Mouse (Mus musculus): ENCODE results near the gene Gm20878. TPM values are rescaled to one million over a fixed set of nuclear protein-coding genes. Genes with fewer than 3 reads are reported as not detected.

Gm20878 gene
- polyA plus RNA-seq (2012; rRNA removed; ENCODE audit: low replicate concordance): 1.9 and 4.2 TPM in 2 replicates

DNA sequence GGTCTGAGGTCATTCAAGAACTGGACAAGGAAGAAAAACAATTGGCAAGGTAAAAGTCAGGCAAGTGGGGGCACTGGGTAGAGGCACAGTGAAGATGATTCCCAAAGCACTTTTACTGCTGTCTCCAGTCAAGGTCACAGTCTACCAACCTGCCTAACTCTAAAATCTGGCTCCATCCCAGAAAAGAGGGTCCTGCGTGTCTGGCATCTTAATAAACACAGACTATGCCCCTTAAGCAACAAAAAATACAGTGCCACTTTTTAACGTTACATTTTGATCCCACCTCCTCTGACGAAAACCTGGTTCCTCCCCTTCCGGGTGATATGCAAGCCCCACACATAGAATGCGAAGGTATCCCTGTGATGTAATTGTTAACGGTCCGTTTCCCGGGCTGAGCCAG is at the start of gene Gm20878:
Gene Gm20878 (plus strand): TSS at position 301 of the 400 bp plus-strand sequence.

DNA sequence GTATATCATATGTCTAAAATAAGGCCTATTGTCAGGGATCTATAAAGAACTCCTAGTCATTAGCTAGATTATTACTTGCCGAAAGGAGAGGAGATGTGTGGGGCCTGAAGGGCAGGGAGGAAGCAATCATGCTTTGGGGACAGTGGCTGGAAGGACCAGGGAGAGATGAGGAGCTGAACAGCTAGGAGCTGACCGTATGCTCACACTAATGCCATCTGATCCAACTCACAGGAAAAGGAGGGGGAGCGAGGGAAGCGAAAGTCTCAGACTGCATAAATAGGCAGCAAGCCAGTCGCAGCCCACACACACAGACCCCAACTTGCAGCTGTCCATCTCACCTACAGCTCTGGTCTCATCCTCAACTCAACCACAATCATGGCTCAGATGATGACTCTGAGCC is 38.1 kb upstream of the Gm20878 start, which contains the start of gene Gm21541:
Gene Gm21541 (plus strand): TSS at position 301 of the 400 bp plus-strand sequence.

DNA sequence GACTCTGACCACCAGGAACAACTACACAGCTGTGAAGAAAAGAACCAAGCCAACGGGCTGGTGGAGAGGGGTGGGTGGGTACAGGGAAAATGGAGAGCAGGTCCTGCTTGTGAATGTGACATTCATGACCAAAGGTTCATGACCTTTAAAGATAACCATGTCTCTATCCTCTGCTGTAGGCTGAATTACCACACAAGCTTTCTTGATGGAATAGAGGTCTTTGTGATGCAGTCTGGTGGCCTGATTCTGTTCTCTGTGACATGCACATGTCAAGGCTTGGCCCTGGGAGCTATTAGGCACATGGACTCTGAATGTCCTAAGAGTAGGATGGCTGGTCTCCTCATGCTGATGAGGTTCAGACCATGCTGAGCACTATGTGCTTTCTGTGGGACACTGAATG is 24.4 kb downstream of the Gm20878 start, which contains the start of gene Fam205a4:
Gene Fam205a4 (plus strand): TSS at position 301 of the 400 bp plus-strand sequence.

Other genes with a start within 250 kb of the Gm20878 start
- gene Cntfr, start 244.5 kb upstream of the Gm20878 start, polyA plus RNA-seq (2012; rRNA removed; ENCODE audit: low replicate concordance): 15.1 and 23.7 TPM in 2 replicates
- gene Il11ra1, start 241.6 kb upstream of the Gm20878 start, polyA plus RNA-seq (2012; rRNA removed; ENCODE audit: low replicate concordance): 119 and 149 TPM in 2 replicates
- gene Rpp25l, start 228.0 kb upstream of the Gm20878 start, polyA plus RNA-seq (2012; rRNA removed; ENCODE audit: low replicate concordance): 42.2 and 67.4 TPM in 2 replicates
- 42.8 and 57.2 TPM in 2 replicates for gene Dctn3, start 218.4 kb upstream of the Gm20878 start, polyA plus RNA-seq (2012; rRNA removed; ENCODE audit: low replicate concordance)
- gene Arid3c, start 210.4 kb upstream of the Gm20878 start, polyA plus RNA-seq (2012; rRNA removed; ENCODE audit: low replicate concordance): not detected in 2 replicates
- 84.5 and 103 TPM in 2 replicates for gene Galt, start 186.3 kb upstream of the Gm20878 start, polyA plus RNA-seq (2012; rRNA removed; ENCODE audit: low replicate concordance)
- gene Sigmar1, start 185.4 kb upstream of the Gm20878 start, polyA plus RNA-seq (2012; rRNA removed; ENCODE audit: low replicate concordance): 166 and 179 TPM in 2 replicates
- 59.3 and 76.6 TPM in 2 replicates for gene Ccl27a, start 167.3 kb upstream of the Gm20878 start, polyA plus RNA-seq (2012; rRNA removed; ENCODE audit: low replicate concordance)
- gene Gm21541, start 38.0 kb upstream of the Gm20878 start, polyA plus RNA-seq (2012; rRNA removed; ENCODE audit: low replicate concordance): 6.3 and 8.0 TPM in 2 replicates
- 0.13 and 0.56 TPM in 2 replicates for gene Fam205a4, start 24.5 kb downstream of the Gm20878 start, polyA plus RNA-seq (2012; rRNA removed; ENCODE audit: low replicate concordance)
- gene Gm21093, start 93.2 kb downstream of the Gm20878 start, polyA plus RNA-seq (2012; rRNA removed; ENCODE audit: low replicate concordance): 0.08 TPM in 1 of 2 replicates, not detected in the other
- not detected in 2 replicates for gene Gm3893, start 149.6 kb downstream of the Gm20878 start, polyA plus RNA-seq (2012; rRNA removed; ENCODE audit: low replicate concordance)
- not detected in 2 replicates for gene Gm13304, start 173.2 kb downstream of the Gm20878 start, polyA plus RNA-seq (2012; rRNA removed; ENCODE audit: low replicate concordance)
- gene Gm13306, start 211.9 kb downstream of the Gm20878 start, polyA plus RNA-seq (2012; rRNA removed; ENCODE audit: low replicate concordance): 12.2 TPM in 1 of 2 replicates, not detected in the other
- 0.80 TPM in 1 of 2 replicates, not detected in the other for gene Gm13305, start 227.0 kb downstream of the Gm20878 start, polyA plus RNA-seq (2012; rRNA removed; ENCODE audit: low replicate concordance)